Mouse (Mus musculus): ENCODE measurements around the gene Cbx8. TPM values are rescaled to one million over a fixed set of nuclear protein-coding genes. Genes with fewer than 3 reads are reported as not detected.
A peak's percentile ranks its signal among the peaks of the same experiment; 100 is the strongest.

The Cbx8 gene
- polyA plus RNA-seq, 1 experiment from 2014 or later, result 11.6 TPM

GRCm38 (mm10) chr11:119006462-119006861 is 34.3 kb downstream of the Cbx8 start:
- Histone ChIP-seq H3K36me3 (replicated peaks) (no peaks in the 10 kb centered on the region), H3K27ac (replicated peaks) (no peak overlapping the region), H3K9me3 (no peaks in the 10 kb centered on the region), H3K4me1 (peaks cover 14% of the 10 kb centered on the region), H3K4me3 (no peak overlapping the region), H3K27me3 (replicated peaks; ENCODE audit: low read depth, poor library complexity, severe bottlenecking) (peaks cover 30% of the 10 kb centered on the region)
- no peak for DNase-seq (ENCODE audit: low spot score)
- 71% methylated on average over 3 of the region's 3 CpGs for WGBS

- peaks cover 14% of the 10 kb centered on the region for H3K4me1 ChIP-seq
- no peak overlapping the region for H3K4me3 ChIP-seq
- H3K27ac ChIP-seq (replicated peaks), result no peak overlapping the region
- H3K9me3 ChIP-seq, result 0 out of 2 replicates have a peak, but pooled peaks cover 3% of the 10 kb centered on the region
- no peak for DNase-seq (ENCODE audit: low spot score)
- peaks cover 38% of the 10 kb centered on the region for H3K27me3 ChIP-seq (replicated peaks; ENCODE audit: low read depth, poor library complexity, severe bottlenecking)
- WGBS, result 86% methylated on average over 10 of the region's 10 CpGs
- no peaks in the 10 kb centered on the region for H3K36me3 ChIP-seq (replicated peaks)
Observed at GRCm38 (mm10) chr11:119005547-119006275, 35.1 kb downstream of the Cbx8 start.

DNA sequence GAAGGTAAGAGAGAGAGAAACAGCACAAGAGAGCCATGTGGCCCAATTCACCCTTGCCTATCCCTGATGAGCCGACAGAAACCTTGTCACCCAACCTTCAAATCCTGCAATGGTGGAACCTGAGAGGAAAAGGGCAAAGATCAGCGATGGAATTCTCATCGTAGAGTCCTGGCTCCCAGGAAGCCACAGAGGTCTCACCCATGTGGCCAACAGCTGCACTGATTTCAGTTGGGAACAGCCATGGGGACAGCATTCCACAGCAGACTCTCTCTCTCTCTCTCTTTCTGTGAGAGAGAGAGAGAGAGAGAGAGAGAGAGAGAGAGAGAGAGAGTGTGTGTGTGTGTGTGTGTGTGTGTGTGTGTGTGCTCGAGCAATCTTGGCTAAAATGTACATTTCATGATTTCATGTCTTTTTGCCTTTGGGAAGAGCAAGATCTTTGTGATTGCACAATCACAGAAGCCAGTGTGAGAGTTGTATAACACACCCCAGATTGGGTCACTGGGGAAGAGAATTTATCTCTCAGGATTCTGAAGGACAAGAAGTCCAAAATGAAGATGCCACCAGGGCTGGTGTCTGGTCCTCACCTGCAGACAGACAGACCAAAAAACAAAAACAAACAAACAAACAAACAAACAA is 39.2 kb downstream of the Cbx8 start:
- DNase-seq (ENCODE audit: low spot score), result no peak
- Histone ChIP-seq H3K36me3 (replicated peaks) (no peaks in the 10 kb centered on the region), H3K27ac (replicated peaks) (no peak overlapping the region), H3K27me3 (replicated peaks; ENCODE audit: low read depth, poor library complexity, severe bottlenecking) (peaks cover 73% of the 10 kb centered on the region), H3K4me3 (no peak overlapping the region), H3K9me3 (0 out of 2 replicates have a peak, but pooled peaks cover 4% of the 10 kb centered on the region), H3K4me1 (peaks cover 23% of the 10 kb centered on the region)
- 72% methylated on average over 4 of the region's 4 CpGs for WGBS

DNA sequence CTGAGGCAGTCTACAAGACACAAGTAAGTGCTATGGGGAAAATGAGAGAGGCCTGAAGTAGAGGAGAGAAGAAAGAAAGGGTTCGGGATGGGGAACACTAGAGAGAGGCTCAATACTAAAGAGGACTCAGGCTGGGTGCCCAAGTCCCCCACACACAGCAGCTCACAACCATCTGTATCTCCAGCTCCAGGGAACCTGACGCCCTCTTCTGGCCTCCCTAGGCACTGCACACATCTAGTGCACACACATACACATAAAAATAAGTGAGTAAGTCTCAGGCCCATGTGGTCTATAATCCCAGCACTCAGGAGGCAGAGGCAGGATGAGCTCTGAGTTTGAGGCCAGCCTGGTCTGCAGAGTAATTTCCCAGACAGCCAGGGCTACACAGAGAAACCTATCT is 39.9 kb downstream of the Cbx8 start:
- no peak overlapping the region for H3K27ac ChIP-seq (replicated peaks)
- peaks cover 27% of the 10 kb centered on the region for H3K4me1 ChIP-seq
- no peak for DNase-seq (ENCODE audit: low spot score)
- peaks cover 80% of the 10 kb centered on the region for H3K27me3 ChIP-seq (replicated peaks; ENCODE audit: low read depth, poor library complexity, severe bottlenecking)
- no peaks in the 10 kb centered on the region for H3K36me3 ChIP-seq (replicated peaks)
- 70% methylated on average over 2 of the region's 2 CpGs for WGBS
- 0 out of 2 replicates have a peak, but pooled peaks cover 4% of the 10 kb centered on the region for H3K9me3 ChIP-seq
- no peak overlapping the region for H3K4me3 ChIP-seq

GRCm38 (mm10) chr11:118999361-118999804 is 41.4 kb downstream of the Cbx8 start:
- peaks cover 31% of the 10 kb centered on the region for H3K4me1 ChIP-seq
- no peaks in the 10 kb centered on the region for H3K36me3 ChIP-seq (replicated peaks)
- peak overlapping the region; percentile 46 for H3K4me3 ChIP-seq
- DNase-seq (ENCODE audit: low spot score), result peak; percentile 79
- no peak overlapping the region for H3K27ac ChIP-seq (replicated peaks)
- H3K9me3 ChIP-seq, result 0 out of 2 replicates have a peak, but pooled peaks cover 4% of the 10 kb centered on the region
- WGBS, result 3% methylated on average over 26 of the region's 26 CpGs
- H3K27me3 ChIP-seq (replicated peaks; ENCODE audit: low read depth, poor library complexity, severe bottlenecking), result peaks cover 86% of the 10 kb centered on the region

DNA sequence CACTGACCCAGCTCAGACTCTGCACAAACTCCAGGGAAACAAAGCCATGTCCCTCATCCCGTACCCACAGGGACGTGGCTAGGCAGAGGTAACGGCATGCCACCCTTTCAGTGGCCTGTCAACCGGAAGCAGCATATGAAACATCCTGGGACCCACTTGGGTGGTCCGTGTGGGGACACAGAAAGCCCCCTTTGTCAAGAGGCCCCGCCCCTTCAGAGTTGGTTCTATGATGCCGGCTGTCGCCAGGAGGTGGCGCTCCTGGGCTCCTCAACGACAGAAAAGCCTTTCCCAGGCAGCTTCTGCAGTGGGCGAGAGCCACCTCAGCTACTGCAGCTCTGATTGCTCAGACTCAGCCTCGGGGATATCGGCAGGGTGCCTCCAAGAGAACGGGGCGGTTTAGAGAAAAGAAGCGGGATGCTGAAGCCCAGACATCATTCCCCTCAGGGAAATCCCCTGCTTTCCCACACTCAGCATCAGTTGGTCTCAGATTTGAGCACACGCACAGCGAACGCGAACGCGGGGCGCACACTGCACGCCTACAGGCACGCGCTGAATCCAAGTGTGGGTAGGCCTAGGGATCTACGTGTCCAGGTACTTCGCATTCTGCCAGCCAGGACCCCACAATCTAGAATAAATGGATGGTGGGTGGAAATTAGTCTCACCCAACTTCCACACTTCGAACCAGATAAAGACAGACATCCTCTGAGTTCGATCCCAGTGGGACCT is 42.1 kb downstream of the Cbx8 start:
- WGBS, result 6% methylated on average over 30 of the region's 30 CpGs
- peak overlapping the region; percentile 46 for H3K4me3 ChIP-seq
- peaks cover 31% of the 10 kb centered on the region for H3K4me1 ChIP-seq
- no peaks in the 10 kb centered on the region for H3K36me3 ChIP-seq (replicated peaks)
- 0 out of 2 replicates have a peak, but pooled peaks cover 4% of the 10 kb centered on the region for H3K9me3 ChIP-seq
- H3K27ac ChIP-seq (replicated peaks), result peak overlapping the region; percentile 73
- peaks cover 92% of the 10 kb centered on the region for H3K27me3 ChIP-seq (replicated peaks; ENCODE audit: low read depth, poor library complexity, severe bottlenecking)
- DNase-seq (ENCODE audit: low spot score), result peak; percentile 94

GRCm38 (mm10) chr11:118997182-118997581 is 43.6 kb downstream of the Cbx8 start:
- no peak for DNase-seq (ENCODE audit: low spot score)
- Histone ChIP-seq H3K27me3 (replicated peaks; ENCODE audit: low read depth, poor library complexity, severe bottlenecking) (peaks cover 81% of the 10 kb centered on the region), H3K4me3 (no peak overlapping the region), H3K4me1 (peaks cover 31% of the 10 kb centered on the region), H3K9me3 (0 out of 2 replicates have a peak, but pooled peaks cover 4% of the 10 kb centered on the region), H3K27ac (replicated peaks) (no peak overlapping the region), H3K36me3 (replicated peaks) (no peaks in the 10 kb centered on the region)
- WGBS, result 81% methylated on average over 3 of the region's 3 CpGs

- DNase-seq (ENCODE audit: low spot score), result no peak
- no peak overlapping the region for H3K4me3 ChIP-seq
- no peaks in the 10 kb centered on the region for H3K36me3 ChIP-seq (replicated peaks)
- 0 out of 2 replicates have a peak overlapping the region, but pooled peaks have one; percentile 21 for H3K27ac ChIP-seq (replicated peaks)
- H3K9me3 ChIP-seq, result no peaks in the 10 kb centered on the region
- H3K4me1 ChIP-seq, result peaks cover 31% of the 10 kb centered on the region
- 36% methylated on average over 4 of the region's 4 CpGs for WGBS
- H3K27me3 ChIP-seq (replicated peaks; ENCODE audit: low read depth, poor library complexity, severe bottlenecking), result peaks cover 65% of the 10 kb centered on the region
Observed at GRCm38 (mm10) chr11:118995448-118995847, 45.3 kb downstream of the Cbx8 start.

DNA sequence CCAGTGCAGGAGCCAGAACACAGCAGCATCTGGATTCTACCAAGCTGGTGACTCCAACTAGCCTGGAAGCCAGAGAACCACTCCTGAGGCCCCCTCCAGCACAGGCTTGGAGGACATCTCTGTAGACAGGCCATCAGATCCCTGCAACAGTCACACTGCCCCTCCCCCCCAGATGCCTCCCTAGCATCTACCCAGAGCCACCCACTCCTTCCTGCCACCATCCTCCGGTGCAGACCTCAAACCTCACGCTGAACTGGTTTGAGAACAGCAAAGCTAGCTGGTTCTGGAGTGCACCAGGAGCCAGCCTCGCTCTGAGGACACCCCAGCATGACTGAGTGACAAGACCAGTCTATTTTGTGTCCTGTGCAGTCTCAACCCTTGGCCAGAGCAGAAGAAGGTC is 48.0 kb downstream of the Cbx8 start:
- 74% methylated on average over 3 of the region's 3 CpGs for WGBS
- H3K9me3 ChIP-seq, result no peaks in the 10 kb centered on the region
- H3K36me3 ChIP-seq (replicated peaks), result no peaks in the 10 kb centered on the region
- H3K4me1 ChIP-seq, result peaks cover 12% of the 10 kb centered on the region
- DNase-seq (ENCODE audit: low spot score), result no peak
- no peak overlapping the region for H3K4me3 ChIP-seq
- H3K27me3 ChIP-seq (replicated peaks; ENCODE audit: low read depth, poor library complexity, severe bottlenecking), result peaks cover 38% of the 10 kb centered on the region
- no peak overlapping the region for H3K27ac ChIP-seq (replicated peaks)

DNA sequence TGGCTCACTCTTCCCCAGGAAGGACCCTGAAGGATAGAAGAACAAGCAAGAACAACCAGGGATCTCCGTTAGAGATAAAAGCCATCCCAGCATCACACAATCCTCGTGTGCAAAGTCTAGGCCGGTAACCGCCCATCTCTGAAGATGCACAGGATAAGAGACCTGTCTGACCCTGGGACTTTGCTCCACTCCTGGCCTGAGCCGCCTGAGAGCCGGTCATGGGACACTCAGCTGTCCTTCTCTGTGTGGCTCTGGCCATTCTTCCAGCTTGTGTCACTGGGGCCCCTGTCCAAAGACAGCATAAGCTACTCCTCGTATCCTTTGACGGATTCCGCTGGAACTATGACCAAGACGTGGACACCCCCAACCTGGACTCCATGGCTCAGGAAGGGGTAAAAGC is 52.8 kb downstream of the Cbx8 start, which contains the start of gene Enpp7:
TSS of gene Enpp7 (plus strand) at position 190 of the 400 bp plus-strand sequence.
- Histone ChIP-seq H3K27me3 (replicated peaks; ENCODE audit: low read depth, poor library complexity, severe bottlenecking) (no peaks in the 10 kb centered on the region), H3K4me1 (no peaks in the 10 kb centered on the region; the same call in none of the 2 replicates), H3K4me3 (no peak within 1 kb of the TSS), H3K27ac (replicated peaks) (no peak within 1 kb of the TSS), H3K36me3 (replicated peaks) (no peaks in the 10 kb centered on the region), H3K9me3 (no peaks in the 10 kb centered on the region)
- WGBS, result 90% methylated on average over 10 of the region's 10 CpGs
- DNase-seq (ENCODE audit: low spot score), result no peak

Data from embryonic facial prominence, embryonic 10.5 days (tissue).